Mouse (Mus musculus) kidney, embryonic 15.5 days (tissue): ENCODE results near the gene Tmem207. TPM values are rescaled to one million over a fixed set of nuclear protein-coding genes. Genes with fewer than 3 reads are reported as not detected.
"Not testable (repeated sequence)": the region's sequence is repeated elsewhere in the genome, so short reads cannot be mapped to it uniquely, and the experiment has no call there.

Experiments
- ATAC-seq: fragments of 200-750 bp; cut with Nextera tagmentation; replicated peaks from 2 replicates; pipeline ENCODE4 v1.8.0; 2017; ENCODE audit warnings: moderate TSS enrichment; ENCODE audit not compliant: low FRiP score
- H3K27ac ChIP-seq: fragments of 300-500 bp; sonication (generic); 2 replicates; pipeline ENCODE4 v1.5.1; 2015; ENCODE audit warnings: mild to moderate bottlenecking, inconsistent platforms
- H3K27me3 ChIP-seq: fragments of 300-500 bp; sonication (generic); 2 replicates; pipeline ENCODE4 v1.6.1; 2015; ENCODE audit warnings: inconsistent platforms
- H3K36me3 ChIP-seq: fragments of 300-500 bp; sonication (generic); 2 replicates; pipeline ENCODE4 v1.6.1; 2015; ENCODE audit warnings: inconsistent platforms
- H3K4me1 ChIP-seq: fragments of 300-500 bp; sonication (generic); 2 replicates; pipeline ENCODE4 v1.6.1; 2015; ENCODE audit warnings: inconsistent platforms
- H3K4me2 ChIP-seq: fragments of 300-500 bp; sonication (generic); 2 replicates; pipeline ENCODE4 v1.6.1; 2015; ENCODE audit warnings: moderate library complexity, mild to moderate bottlenecking, inconsistent platforms
- H3K4me3 ChIP-seq: fragments of 300-500 bp; sonication (generic); replicated peaks from 2 replicates; pipeline ENCODE4 v1.5.1; 2015; ENCODE audit warnings: mild to moderate bottlenecking, inconsistent platforms
- H3K9ac ChIP-seq: fragments of 300-500 bp; sonication (generic); 2 replicates; pipeline ENCODE4 v1.6.1; 2015; ENCODE audit warnings: mild to moderate bottlenecking, inconsistent platforms
- H3K9me3 ChIP-seq: fragments of 300-500 bp; sonication (generic); replicated peaks from 2 replicates; pipeline ENCODE4 v1.6.1; 2016; ENCODE audit warnings: inconsistent platforms
- WGBS: fragments of 180-500 bp; shearing (Covaris S2); methylation state at CpG from one replicate; pipeline ENCODE4 v1.1.7; 2015; ENCODE audit warnings: mixed read lengths; 5-methylcytosine and 5-hydroxymethylcytosine counted together
- polyA plus RNA-seq: library from polyadenylated mRNA; unstranded; fragments of >200 nt; fragmentation: Nextera tagmentation; extraction: Ambion mirVana; gene quantifications from 2 replicates; pipeline ENCODE4 v1.2.1, GENCODE M21; 2015

Tmem207 gene
- polyA plus RNA-seq, 1 experiment from 2014 or later = not detected

DNA sequence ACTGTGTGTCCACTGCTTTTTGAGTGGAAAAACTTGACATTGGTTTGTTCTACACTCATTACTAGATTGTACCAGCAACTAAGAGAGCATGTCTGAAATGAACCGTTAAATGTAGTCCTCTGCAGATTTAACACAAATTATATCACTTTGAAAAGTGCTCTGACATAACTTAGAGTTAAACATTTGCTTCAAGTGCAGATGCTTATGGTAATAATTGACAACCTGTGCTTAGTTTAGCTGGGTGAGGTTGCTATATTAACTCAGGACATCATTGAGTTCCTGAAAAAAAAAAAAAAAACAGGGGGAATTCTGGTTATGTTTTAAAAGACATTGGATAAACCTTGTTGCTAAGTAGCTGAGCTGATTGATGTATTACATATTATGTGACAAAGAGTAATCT is 3.9 kb upstream of the Tmem207 start:
- Histone ChIP-seq H3K27ac (no peak overlapping the region), H3K9ac (no peak overlapping the region), H3K4me2 (no peak overlapping the region), H3K4me3 (no peak overlapping the region), H3K9me3 (no peaks in the 10 kb centered on the region), H3K27me3 (peaks cover 9% of the 10 kb centered on the region), H3K4me1 (peaks cover 19% of the 10 kb centered on the region), H3K36me3 (no peaks in the 10 kb centered on the region)
- peak; percentile 67 for ATAC-seq
- WGBS = 45% methylated on average over 1 of the region's 1 CpGs

- Histone ChIP-seq H3K4me3 (no peak overlapping the region), H3K4me2 (peak overlapping the region; percentile 27; the same call in 1 of the 2 replicates), H3K9me3 (no peaks in the 10 kb centered on the region), H3K9ac (no peak overlapping the region), H3K4me1 (peaks cover 19% of the 10 kb centered on the region), H3K27me3 (peaks cover 11% of the 10 kb centered on the region), H3K36me3 (no peaks in the 10 kb centered on the region), H3K27ac (peak overlapping the region; percentile 51)
- peak; percentile 85 for ATAC-seq
- 42% methylated on average over 10 of the region's 10 CpGs for WGBS
Observed at GRCm38 (mm10) chr16:26527931-26528666, 1.5 kb upstream of the Tmem207 start.

GRCm38 (mm10) chr16:26525832-26526231 is 737 bp downstream of the Tmem207 start:
- Histone ChIP-seq H3K27me3 (peaks cover 11% of the 10 kb centered on the region), H3K27ac (no peak overlapping the region), H3K4me1 (peaks cover 15% of the 10 kb centered on the region), H3K9me3 (no peaks in the 10 kb centered on the region), H3K4me2 (no peak overlapping the region), H3K4me3 (no peak overlapping the region), H3K9ac (no peak overlapping the region), H3K36me3 (no peaks in the 10 kb centered on the region)
- 91% methylated on average over 5 of the region's 5 CpGs for WGBS
- ATAC-seq = no peak

- peaks cover 11% of the 10 kb centered on the region for H3K27me3 ChIP-seq
- 50% methylated on average over 2 of the region's 2 CpGs for WGBS
Observed at GRCm38 (mm10) chr16:26519596-26519995, 7.0 kb downstream of the Tmem207 start.

DNA sequence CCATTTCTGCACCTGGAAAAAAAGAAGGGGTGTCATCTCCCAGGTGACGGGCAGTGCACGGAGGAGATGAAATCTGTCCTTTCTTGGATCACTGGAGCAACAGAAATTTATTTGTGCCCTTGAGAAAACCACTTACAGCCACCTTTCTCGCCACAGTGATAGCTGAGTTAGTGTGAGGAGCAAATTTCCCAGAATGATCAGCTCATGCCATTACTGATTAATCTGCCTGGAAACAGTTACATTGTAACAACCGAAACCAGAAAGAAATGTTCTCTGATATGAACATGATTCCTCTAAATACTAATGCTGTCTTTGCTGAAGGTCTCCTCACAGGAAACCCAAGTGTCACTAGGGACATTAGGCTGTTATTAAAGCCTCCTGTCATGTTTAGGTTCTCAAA is 21.6 kb downstream of the Tmem207 start:
- H3K4me3 ChIP-seq = no peak overlapping the region
- 64% methylated on average over 4 of the region's 4 CpGs for WGBS

More at GRCm38 (mm10) chr16:26519596-26519995, 7.0 kb downstream of the Tmem207 start:
- Histone ChIP-seq H3K36me3 (no peaks in the 10 kb centered on the region), H3K9ac (no peak overlapping the region), H3K4me3 (no peak overlapping the region), H3K4me2 (no peak overlapping the region), H3K9me3 (no peaks in the 10 kb centered on the region), H3K4me1 (no peaks in the 10 kb centered on the region), H3K27ac (no peak overlapping the region)
- ATAC-seq = no peak

DNA sequence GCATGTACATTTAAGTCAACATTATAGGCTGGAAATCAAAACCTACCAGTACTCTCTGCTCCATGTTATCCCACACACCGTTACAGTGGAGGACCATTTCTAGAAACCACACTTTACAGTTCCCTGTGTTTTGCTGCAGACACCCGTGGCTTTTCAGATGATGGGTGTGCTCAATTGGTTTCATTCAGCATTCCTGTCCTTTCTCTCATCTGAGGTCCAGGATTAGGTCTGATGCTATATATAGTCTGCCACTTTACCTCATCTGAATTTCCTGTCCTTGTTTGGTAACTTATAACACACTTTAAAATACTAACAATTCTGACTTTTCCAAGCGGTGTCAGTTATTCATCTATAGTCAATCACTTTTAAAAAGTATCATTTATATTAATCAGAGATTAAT is 25.8 kb downstream of the Tmem207 start:
- H3K9ac ChIP-seq = no peak overlapping the region
- H3K4me1 ChIP-seq = 0 out of 2 replicates have a peak, but pooled peaks cover 3% of the 10 kb centered on the region
- H3K4me3 ChIP-seq = no peak overlapping the region
- H3K9me3 ChIP-seq = no peaks in the 10 kb centered on the region
- no peak overlapping the region for H3K4me2 ChIP-seq
- WGBS = 83% methylated on average over 3 of the region's 3 CpGs
- no peak overlapping the region for H3K27ac ChIP-seq
- no peaks in the 10 kb centered on the region for H3K36me3 ChIP-seq
- H3K27me3 ChIP-seq = no peaks in the 10 kb centered on the region
- ATAC-seq = no peak

More for the DNA sequence above, 21.6 kb downstream of the Tmem207 start:
- Histone ChIP-seq H3K9ac (no peak overlapping the region), H3K4me1 (0 out of 2 replicates have a peak, but pooled peaks cover 3% of the 10 kb centered on the region), H3K36me3 (no peaks in the 10 kb centered on the region), H3K4me2 (no peak overlapping the region), H3K9me3 (no peaks in the 10 kb centered on the region), H3K27ac (0 out of 2 replicates have a peak overlapping the region, but pooled peaks have one; percentile 20), H3K27me3 (no peaks in the 10 kb centered on the region)
- ATAC-seq = no peak

GRCm38 (mm10) chr16:26499705-26500104 is 26.9 kb downstream of the Tmem207 start:
- not testable (repeated sequence) for H3K4me3 ChIP-seq, H3K9ac ChIP-seq, H3K4me1 ChIP-seq, H3K9me3 ChIP-seq, H3K4me2 ChIP-seq, H3K36me3 ChIP-seq, ATAC-seq, H3K27me3 ChIP-seq, H3K27ac ChIP-seq
- WGBS = 79% methylated on average over 3 of the region's 3 CpGs

DNA sequence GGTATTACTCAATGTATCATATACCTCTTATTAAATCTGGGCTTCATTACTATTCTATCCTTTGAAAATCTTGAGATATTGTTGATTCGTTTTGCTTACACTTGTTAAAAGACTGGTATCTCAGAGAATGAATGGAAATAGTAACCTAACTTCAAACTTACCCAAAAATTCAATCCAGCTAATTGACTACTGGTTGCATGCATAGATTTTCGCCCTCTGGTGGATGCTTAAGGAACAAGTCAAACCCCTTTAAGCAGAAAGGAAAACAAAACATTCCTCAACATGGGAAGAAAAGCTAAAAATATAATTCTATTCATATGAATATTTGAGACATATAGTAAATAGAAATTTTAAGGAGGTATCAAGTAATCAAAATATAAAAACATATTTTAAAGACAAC is 30.8 kb downstream of the Tmem207 start:
- 16% methylated on average over 2 of the region's 2 CpGs for WGBS

DNA sequence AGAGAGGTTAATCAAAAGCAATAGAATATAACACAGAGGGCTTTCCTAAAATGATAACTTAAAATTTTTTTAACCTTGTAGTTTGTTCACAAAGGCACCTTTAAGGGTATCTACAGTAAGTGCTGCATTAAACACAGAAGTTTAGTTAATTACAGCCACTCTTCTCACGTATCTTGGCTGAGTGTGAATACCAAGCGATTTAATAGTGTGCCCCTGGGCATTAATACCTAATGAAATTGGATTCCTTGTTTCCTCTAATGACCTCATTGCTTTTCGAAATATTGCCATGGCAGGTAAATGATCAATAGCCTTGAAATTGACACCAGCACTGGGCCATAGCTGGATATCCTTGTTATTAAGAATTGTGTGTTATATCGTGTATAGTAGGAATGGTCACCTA is 55.3 kb downstream of the Tmem207 start:
- 67% methylated on average over 4 of the region's 4 CpGs for WGBS
- H3K9me3 ChIP-seq = no peaks in the 10 kb centered on the region
- no peaks in the 10 kb centered on the region for H3K36me3 ChIP-seq
- no peak overlapping the region for H3K4me2 ChIP-seq
- no peak for ATAC-seq
- no peak overlapping the region for H3K4me3 ChIP-seq
- no peak overlapping the region for H3K27ac ChIP-seq
- H3K27me3 ChIP-seq = no peaks in the 10 kb centered on the region
- no peak overlapping the region for H3K9ac ChIP-seq
- H3K4me1 ChIP-seq = no peaks in the 10 kb centered on the region

More for the DNA sequence above, 30.8 kb downstream of the Tmem207 start:
- no peak overlapping the region for H3K9ac ChIP-seq
- H3K36me3 ChIP-seq = no peaks in the 10 kb centered on the region
- H3K27ac ChIP-seq = no peak overlapping the region
- no peaks in the 10 kb centered on the region for H3K4me1 ChIP-seq
- H3K9me3 ChIP-seq = no peaks in the 10 kb centered on the region
- H3K27me3 ChIP-seq = no peaks in the 10 kb centered on the region
- H3K4me2 ChIP-seq = no peak overlapping the region
- ATAC-seq = no peak
- H3K4me3 ChIP-seq = no peak overlapping the region

DNA sequence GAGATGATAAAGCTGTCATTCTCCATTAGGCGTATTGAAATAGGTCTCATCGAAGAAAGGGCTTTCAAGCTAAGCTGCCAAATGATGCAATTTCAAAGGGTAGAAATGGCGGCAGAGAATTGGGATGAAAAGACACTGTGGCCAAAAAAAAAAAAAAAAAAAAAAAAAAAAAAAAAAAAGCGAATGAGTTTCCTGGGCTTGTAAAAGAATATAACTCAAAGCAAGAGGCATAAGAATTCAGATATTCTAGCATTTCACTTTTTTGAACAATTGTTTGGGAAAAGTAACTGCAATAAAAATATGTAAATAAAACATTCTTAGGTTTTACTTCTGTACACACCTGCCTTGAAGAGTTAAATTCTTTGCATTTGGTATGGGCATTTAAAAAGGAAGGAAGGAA is 60.0 kb downstream of the Tmem207 start:
- Histone ChIP-seq H3K36me3 (no peaks in the 10 kb centered on the region), H3K9me3 (no peaks in the 10 kb centered on the region), H3K9ac (no peak overlapping the region)

GRCm38 (mm10) chr16:26462835-26463234 is 63.7 kb downstream of the Tmem207 start, which contains the start of gene Cldn16:
Gene Cldn16, plus strand, starts transcription at chr16:26463135.
- Histone ChIP-seq H3K4me3 (no peak within 1 kb of the TSS), H3K9ac (no peak within 1 kb of the TSS), H3K27ac (no peak within 1 kb of the TSS), H3K27me3 (no peaks in the 10 kb centered on the region), H3K4me1 (no peaks in the 10 kb centered on the region), H3K36me3 (no peaks in the 10 kb centered on the region), H3K4me2 (no peak within 1 kb of the TSS), H3K9me3 (no peaks in the 10 kb centered on the region)
- 60% methylated on average over 7 of the region's 7 CpGs for WGBS
- peak; percentile 40; the same call in 1 of the 2 replicates for ATAC-seq

More for the DNA sequence above, 60.0 kb downstream of the Tmem207 start:
- no peak overlapping the region for H3K4me3 ChIP-seq
- no peaks in the 10 kb centered on the region for H3K4me1 ChIP-seq
- no peak overlapping the region for H3K4me2 ChIP-seq
- H3K27me3 ChIP-seq = no peaks in the 10 kb centered on the region
- no peak for ATAC-seq
- WGBS = 93% methylated on average over 4 of the region's 4 CpGs
- H3K27ac ChIP-seq = no peak overlapping the region

DNA sequence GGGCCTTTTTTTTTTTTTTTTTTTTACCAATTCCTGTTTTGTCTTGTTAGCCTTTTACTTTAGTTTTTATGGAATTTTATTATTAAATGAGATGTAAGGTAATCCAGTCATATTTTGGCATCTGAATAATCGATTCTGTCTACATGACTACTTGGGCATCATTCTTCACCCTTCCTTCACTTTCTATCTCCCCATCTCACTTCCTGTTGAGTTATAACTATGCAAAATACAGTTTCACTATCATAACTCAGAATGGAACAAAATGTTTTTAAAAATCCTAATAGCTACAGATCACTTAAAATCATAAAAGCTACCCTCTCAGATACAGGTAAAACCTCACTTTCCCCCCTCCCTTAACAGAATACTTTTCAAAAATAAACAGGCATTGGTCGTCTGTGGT is 70.4 kb downstream of the Tmem207 start:
- H3K9ac ChIP-seq = no peak overlapping the region
- no peak overlapping the region for H3K4me3 ChIP-seq
- no peak overlapping the region for H3K4me2 ChIP-seq
- H3K27ac ChIP-seq = no peak overlapping the region
- H3K4me1 ChIP-seq = 0 out of 2 replicates have a peak, but pooled peaks cover 4% of the 10 kb centered on the region
- H3K27me3 ChIP-seq = no peaks in the 10 kb centered on the region
- ATAC-seq = no peak
- H3K9me3 ChIP-seq = no peaks in the 10 kb centered on the region
- WGBS = 76% methylated on average over 2 of the region's 2 CpGs
- no peaks in the 10 kb centered on the region for H3K36me3 ChIP-seq
